Mouse (Mus musculus) brain, embryonic 14.5 days (tissue): Measurements from ENCODE around the gene Nudt3. TPM values are rescaled to one million over a fixed set of nuclear protein-coding genes. Genes with fewer than 3 reads are reported as not detected.

Experiments used
- DNase-seq: peaks from one replicate; pipeline ENCODE4 v3.0.0-alpha.2; 2011; ENCODE audit warnings: low read depth
- CTCF ChIP-seq: fragments of 200-500 bp; IDR thresholded peaks from 2 replicates; pipeline ENCODE4 v1.5.1; 2012; ENCODE audit warnings: inconsistent platforms, mild to moderate bottlenecking, moderate library complexity, borderline replicate concordance; ENCODE audit not compliant: insufficient read depth, insufficient read length; ENCODE audit errors: extremely low read depth
- POLR2A ChIP-seq: fragments of 200-500 bp; IDR thresholded peaks from 2 replicates; pipeline ENCODE4 v1.6.1; 2012; ENCODE audit warnings: mild to moderate bottlenecking, inconsistent platforms, borderline replicate concordance; ENCODE audit not compliant: poor library complexity, insufficient read depth, insufficient read length, severe bottlenecking; ENCODE audit errors: extremely low read depth
- polyA plus RNA-seq: library from polyadenylated mRNA; depleted of rRNA; stranded (reverse); fragments of >200 nt; gene quantifications from 2 replicates; pipeline ENCODE4 v1.2.3, GENCODE M21; 2012

The Nudt3 gene
- polyA plus RNA-seq, 1 experiment = 287 TPM

DNA sequence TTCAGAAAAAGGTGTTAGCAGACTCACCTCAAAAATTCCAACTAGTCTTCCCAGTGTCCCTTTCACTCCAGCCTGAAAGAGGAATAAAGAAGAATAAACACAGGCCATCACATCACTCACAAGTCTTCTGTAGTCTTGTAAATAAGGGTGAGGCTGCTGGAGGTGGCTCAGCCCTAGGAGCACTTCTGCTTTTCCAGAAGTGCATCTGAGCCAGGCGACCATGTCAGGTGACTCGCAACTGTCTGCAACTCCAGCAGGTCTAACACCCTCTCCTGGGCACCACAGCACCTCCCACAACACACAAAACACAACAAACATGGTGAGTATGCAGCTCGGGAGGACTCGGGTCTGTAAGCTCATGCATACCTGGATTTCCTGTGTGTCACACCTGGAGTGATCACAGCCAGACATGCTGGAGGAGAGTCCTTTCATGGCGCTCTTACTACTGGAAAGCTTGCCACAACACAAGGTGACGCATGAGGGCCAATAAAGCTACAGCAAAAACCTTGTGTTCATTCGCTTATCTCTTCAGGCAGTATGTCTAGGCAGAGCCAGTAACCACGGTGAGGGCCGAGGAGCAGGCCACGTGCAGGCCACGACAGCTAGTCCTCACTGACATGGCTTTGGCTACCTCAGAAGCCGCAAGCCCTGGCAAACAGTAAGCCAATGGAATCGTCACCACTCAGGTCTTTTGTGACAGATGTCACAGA lies 40.0 kb downstream of the Nudt3 start:
- TF ChIP-seq POLR2A (no peak), CTCF (no peak)
- DNase-seq = no peak

DNA sequence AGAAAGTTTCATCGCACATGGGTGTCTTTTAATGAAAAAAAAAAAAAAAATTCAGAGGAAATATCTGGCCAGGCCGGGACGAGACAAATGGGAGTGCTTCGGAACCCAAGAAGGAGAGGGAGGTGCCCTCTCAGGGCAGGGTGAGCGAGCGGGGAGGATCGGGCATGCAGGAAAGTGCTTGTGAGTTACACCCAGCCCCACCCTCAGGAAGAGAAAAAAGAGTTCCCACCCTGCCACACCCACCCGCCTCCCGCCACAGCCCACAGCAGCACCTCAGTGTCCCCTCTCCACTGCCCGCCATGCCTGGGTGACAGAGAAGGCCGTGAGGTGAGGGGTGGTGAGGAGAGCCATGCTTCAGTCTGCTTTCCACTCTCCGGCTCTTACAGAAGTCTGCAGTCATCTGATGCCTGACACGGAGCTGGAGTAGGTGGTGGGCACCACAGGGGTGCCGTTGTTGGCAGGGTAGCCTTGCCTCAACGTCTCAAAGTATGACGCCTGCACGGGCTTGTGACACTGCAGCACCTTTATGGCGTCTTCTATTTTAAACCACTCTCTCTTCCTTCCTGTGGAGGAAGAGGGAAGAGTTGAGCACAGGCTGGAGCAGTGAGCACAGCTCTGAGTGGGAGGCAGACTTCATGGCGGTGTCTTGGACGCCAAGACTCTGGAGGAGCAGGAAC lies 42.8 kb downstream of the Nudt3 start:
- TF ChIP-seq CTCF = no peak
- TF ChIP-seq POLR2A = no peak
- DNase-seq = no peak

DNA sequence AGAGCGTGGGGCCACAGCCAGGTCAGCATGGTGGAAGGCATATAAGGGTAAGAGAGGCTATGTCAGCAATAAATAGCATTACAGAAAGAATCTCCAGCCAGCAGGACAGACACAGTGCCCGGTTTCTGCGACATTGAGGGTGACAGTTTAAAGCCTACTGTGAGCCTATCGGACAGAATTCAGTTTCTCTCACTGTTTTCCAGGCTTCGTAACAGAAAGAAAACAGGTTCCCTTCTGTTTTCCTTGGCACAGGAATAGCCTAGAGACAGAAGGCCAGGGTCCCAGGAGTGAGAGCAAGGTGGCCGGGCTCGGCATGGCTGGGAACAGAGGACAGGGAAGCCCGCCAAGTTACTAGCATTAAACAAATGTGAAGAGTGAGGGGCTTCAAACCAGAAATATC lies 43.5 kb downstream of the Nudt3 start:
- peak; percentile 18 for DNase-seq
- no peak for TF ChIP-seq POLR2A
- TF ChIP-seq CTCF = no peak

DNA sequence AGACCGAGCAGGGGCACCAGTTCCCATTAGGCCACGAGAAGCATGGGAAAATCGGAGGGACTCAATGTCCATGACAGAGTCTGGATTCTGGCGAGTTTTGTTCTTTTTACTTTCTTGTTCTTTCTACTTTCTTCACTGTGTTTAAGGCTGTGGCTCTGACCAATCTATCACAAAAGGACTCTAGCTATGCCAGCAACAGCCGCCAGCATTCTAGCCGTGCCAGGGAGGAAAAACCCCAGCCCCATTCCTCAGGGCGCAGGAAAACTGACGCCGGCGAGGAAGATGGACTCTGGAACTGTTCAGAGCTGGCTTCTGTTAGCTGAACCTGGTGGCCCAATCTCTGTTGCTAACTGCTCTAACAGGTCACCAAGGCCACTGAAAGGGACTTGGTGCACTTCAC lies 44.8 kb downstream of the Nudt3 start:
- TF ChIP-seq CTCF (no peak), POLR2A (no peak)
- DNase-seq = no peak

- TF ChIP-seq CTCF = peak; percentile 37; the same call in 1 of the 2 replicates
- no peak for TF ChIP-seq POLR2A
- DNase-seq = no peak
These were observed 45.8 kb downstream of the Nudt3 start for GRCm38 (mm10) chr17:27577468-27577867.

GRCm38 (mm10) chr17:27576056-27576455 lies 47.2 kb downstream of the Nudt3 start:
- no peak for DNase-seq
- TF ChIP-seq POLR2A = no peak
- no peak for TF ChIP-seq CTCF

- no peak for DNase-seq
- TF ChIP-seq POLR2A (no peak), CTCF (no peak)
These were observed 48.0 kb downstream of the Nudt3 start for GRCm38 (mm10) chr17:27575116-27575776.

GRCm38 (mm10) chr17:27574470-27575115 lies 48.7 kb downstream of the Nudt3 start:
- peak; percentile 50 for DNase-seq

DNA sequence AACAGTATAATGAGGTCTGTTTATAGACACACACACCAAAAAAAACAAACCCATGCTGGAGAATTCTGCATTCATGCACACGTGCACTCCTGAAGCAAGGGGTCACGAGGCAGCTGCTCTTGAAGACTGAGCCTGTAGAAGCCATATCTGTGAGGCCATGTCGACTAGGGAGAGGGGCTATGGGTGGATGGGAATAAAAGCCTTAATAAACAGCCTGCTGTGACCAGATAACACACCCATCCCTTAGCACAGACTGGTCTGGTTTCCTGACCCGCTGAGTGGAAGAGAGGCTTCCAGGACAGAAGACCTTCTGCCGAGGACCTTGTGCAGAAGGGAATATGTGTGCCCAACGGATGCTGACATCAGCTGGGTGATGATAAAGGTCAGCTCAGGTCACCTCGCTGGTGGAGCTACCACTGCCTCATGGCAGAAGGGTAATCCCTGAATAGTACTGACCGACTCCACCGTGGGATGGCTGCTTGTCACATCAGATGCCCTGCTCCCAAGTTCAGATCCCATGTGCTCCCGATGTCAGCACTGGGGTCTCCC lies 49.4 kb downstream of the Nudt3 start:
- no peak for DNase-seq
- no peak for TF ChIP-seq CTCF
- TF ChIP-seq POLR2A = no peak

More at GRCm38 (mm10) chr17:27574470-27575115, 48.7 kb downstream of the Nudt3 start:
- TF ChIP-seq CTCF = no peak

DNA sequence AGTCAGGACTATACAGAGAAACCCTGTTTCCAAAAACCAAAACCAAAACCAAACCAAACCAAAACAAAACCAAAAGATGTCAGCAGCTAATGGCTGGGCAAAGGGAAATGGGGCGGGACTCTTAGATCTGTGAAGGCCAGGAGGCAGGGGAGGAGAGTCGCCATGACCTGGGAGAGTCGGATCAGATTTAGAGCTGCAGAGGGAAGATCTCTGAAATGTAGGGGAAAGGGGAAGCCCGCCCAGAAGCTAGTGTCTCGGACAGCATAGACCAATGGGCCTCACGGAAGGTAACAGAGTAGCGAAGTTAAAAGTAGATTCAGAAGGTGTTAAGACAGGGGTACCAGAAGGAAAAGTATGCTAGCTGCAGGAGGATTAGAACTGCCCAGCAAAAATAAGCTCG lies 52.0 kb downstream of the Nudt3 start:
- TF ChIP-seq POLR2A (no peak), CTCF (no peak)
- DNase-seq = no peak

DNA sequence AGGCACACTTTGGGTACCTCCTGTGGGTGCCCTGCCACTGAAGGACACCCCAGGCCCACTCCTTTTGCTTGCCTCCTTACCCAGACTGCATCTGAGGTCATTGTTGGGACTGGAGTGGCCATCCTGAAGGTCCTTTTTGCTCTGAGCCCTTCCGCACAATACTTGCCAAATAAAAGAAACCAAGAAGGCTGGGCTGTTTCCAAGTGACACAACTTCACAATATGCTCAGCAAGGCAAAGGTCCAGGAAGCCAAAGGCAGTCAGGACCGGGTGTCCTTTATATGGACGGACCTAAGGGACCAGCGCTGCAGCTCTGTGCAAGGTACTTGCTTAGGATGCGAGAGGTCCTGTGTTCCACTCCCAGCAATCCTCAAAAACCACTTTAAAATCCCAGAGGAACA lies 55.1 kb downstream of the Nudt3 start:
- TF ChIP-seq CTCF = no peak
- TF ChIP-seq POLR2A = no peak
- no peak for DNase-seq
